ENCODE assay signal across 7 mouse cellular contexts in the genomic region with DNA sequence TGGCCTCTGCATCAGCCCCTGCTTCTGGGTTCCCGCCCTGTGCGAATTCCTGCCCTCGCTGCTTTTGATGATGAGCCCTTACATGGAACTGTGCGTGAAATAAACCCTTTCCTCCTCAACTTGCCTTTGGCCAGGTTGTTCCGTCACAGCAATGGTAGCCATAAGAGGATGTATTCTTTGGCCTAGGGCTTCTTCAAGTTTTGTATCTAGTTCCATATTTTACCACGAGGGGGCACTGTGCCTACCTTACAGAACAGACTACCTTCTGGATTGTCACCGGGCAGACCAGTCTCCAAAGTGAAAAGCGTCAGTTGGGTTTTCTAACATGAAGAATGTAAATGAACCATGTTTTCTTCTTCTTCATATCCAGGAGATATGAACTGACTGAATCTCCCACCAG. TPM values are rescaled to one million over a fixed set of nuclear protein-coding genes. Genes with fewer than 3 reads are reported as not detected.
DNase-seq lines count a peak whose midpoint lies in the region; ATAC-seq lines count a peak whose summit lies in the region.

No protein-coding gene starts in this region.

- peak; percentile 61 for DNase-seq in 3T3-L1 (ENCODE audit: low read depth, low spot score)
- DNase-seq in A20 (ENCODE audit: low read depth, low spot score) = peak; percentile 59
- DNase-seq in c-Kit-positive CD71-positive TER-119-positive erythroid progenitor cells, embryonic 14.5 days (ENCODE audit: low spot score) = peak; percentile 45
- DNase-seq in kidney, postnatal 36 days = peak; percentile 66 to 70
- DNase-seq in lung, postnatal 10 days = peak; percentile 72
- peak; percentile 4 for DNase-seq in right cerebral cortex, postnatal 4 days

- peak; percentile 73 for ATAC-seq in granulocyte monocyte progenitor cell, adult 5-6 weeks (replicated peaks; ENCODE audit: poor library complexity, severe bottlenecking)

RNA-seq across cellular contexts. Expression of a gene that starts 58.7 kb away (rescaled TPM):
- total RNA-seq in granulocyte monocyte progenitor cell, adult 5-6 weeks (2014; fragmentation: Nextera tagmentation) = 0.23 and 0.28 TPM in 2 replicates
- 0.72 and 0.82 TPM in 2 replicates for total RNA-seq in granulocyte monocyte progenitor cell, adult 5-6 weeks (2017)

Comparison
In these comparisons a context has a peak if more than half of its experiments do, and no peak if none do; other contexts are left out.
1. Peak in every context shown above with its lines: DNase-seq and ATAC-seq.
2. DNase-seq: peak in every context shown above with its lines; median percentile 72 in lung, postnatal 10 days; 68 in kidney, postnatal 36 days; 61 in 3T3-L1; 59 in A20; 45 in c-Kit-positive CD71-positive TER-119-positive erythroid progenitor cells, embryonic 14.5 days; 4 in right cerebral cortex, postnatal 4 days.